Mouse (Mus musculus): ENCODE measurements around the gene Mylpf. TPM values are rescaled to one million over a fixed set of nuclear protein-coding genes. Genes with fewer than 3 reads are reported as not detected.

The Mylpf gene
- total and polyA plus RNA-seq, 3 experiments = 3.0 to 5.2 (median 3.2) TPM

DNA sequence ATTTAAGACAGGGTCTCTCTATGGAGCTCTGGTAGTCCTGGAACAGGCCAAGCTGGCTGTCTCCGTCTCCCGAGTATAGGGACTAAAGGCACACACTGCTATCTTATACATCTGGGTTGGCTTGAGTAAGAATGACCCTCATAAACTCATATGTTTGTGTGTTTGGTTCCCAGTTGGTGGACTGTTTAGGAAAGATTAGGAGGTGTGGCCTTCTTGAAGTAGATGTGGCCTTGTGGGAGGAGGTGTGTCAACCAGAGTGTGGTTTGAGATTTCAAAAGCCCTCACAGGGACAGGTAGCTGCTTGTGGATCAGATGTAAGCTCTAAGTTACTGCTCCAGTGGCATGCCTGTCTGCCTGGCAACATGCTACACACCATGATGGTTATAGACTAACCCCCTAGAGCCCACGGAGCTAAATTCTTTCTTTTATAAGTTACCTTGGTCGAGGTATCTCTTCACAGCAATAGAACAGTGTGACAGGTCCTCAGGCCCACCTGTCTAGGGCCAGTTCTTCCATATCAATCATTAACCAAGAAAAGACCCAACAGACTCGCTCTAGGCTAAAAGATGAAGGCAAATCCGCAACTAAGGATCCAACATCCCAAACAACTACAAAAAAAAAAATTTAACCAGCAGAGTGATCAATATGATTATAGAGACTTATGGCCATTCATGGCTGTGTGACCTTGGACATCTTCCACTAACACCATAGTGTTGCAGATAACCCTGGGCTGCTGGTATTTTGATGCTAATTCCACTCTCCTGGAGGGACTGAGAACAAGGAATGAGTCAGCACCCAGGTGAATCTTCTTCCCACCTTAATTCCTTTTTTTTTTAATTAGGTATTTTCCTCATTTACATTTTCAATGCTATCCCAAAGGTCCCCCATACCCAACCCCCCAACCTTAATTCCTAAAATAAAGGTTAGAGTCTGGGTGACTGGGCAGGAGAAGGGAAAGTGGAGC, 15.1 kb downstream of the Mylpf start:
- in situ Hi-C loops (cut with MboI; ENCODE audit: low pct_ligation_motif_present, low pct_unique_long_range_greater_than_20kb, low sequenced_read_pairs) = no loop called here
- dilution Hi-C loops (cut with MboI; ENCODE audit: extremely low pct_ligation_motif_present, extremely low pct_unique_long_range_greater_than_20kb, low sequenced_read_pairs) = no loop called here
- peaks cover 4% of the 10 kb centered on the region for H3K9me3 ChIP-seq (replicated peaks; ENCODE audit: low read length)
- H3K79me2 ChIP-seq (replicated peaks; ENCODE audit: control insufficient read depth, extremely low read depth, insufficient read depth, poor library complexity, severe bottlenecking) = no peaks in the 10 kb centered on the region
- no peak overlapping the region for H3K9ac ChIP-seq (ENCODE audit: insufficient read depth, low read depth)
- H3K27ac ChIP-seq (ENCODE audit: insufficient read depth, low read depth) = no peak overlapping the region
- peaks cover 12 to 37% of the 10 kb centered on the region in 2 experiments; a peak in 3 of 4 replicates for H3K4me1 ChIP-seq (ENCODE audit: control insufficient read depth in 1 of 2, insufficient read depth in 2 of 2)
- DNase-seq (ENCODE audit: extremely low read depth) = no peak
- H3K4me2 ChIP-seq (ENCODE audit: insufficient read depth, low read depth, poor library complexity, severe bottlenecking) = no peak overlapping the region
- no peaks in the 10 kb centered on the region for H3K36me3 ChIP-seq (replicated peaks in 1 of 2; ENCODE audit: control insufficient read depth in 1 of 2, insufficient read depth in 1 of 2, low read length in 1 of 2)
- H3K4me3 ChIP-seq (replicated peaks in 1 of 3; ENCODE audit: low read depth in 2 of 3, low read length in 2 of 3, poor library complexity in 1 of 3) = no peak overlapping the region
- TF ChIP-seq RAD21 (IDR thresholded peaks at IDR 0.05; ENCODE audit: low read depth, low read length) (no peak), ZKSCAN1 (IDR thresholded peaks at IDR 0.05; ENCODE audit: borderline replicate concordance, low read depth, low read length) (no peak), E2F4 (IDR thresholded peaks at IDR 0.05; ENCODE audit: insufficient replicate concordance, low read depth, low read length) (no peak)
- no peaks in the 10 kb centered on the region for H3K27me3 ChIP-seq (replicated peaks)

DNA sequence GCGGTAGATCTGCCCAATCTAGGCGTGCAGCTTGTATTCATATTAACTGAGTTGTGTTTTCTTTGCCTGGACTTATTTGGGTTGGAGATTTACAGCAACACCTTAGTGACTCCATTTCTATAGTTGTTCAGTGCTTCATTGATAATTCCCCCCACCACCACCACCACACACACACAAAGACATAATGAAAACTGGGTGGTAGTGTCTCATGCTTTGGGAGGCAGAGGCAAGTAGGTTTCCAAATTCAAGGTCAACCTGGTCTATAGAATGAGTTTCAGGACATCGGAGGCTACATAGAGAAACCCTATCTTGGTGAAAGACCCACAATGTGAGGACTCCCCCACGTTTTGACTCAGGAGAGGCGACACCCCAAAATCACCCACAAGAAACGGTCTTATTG, 15.9 kb downstream of the Mylpf start:
- Histone ChIP-seq H3K4me1 (ENCODE audit: control insufficient read depth in 1 of 2, insufficient read depth in 2 of 2) (peaks cover 6 to 39% of the 10 kb centered on the region in 2 experiments; a peak in 3 of 4 replicates), H3K36me3 (replicated peaks in 1 of 2; ENCODE audit: control insufficient read depth in 1 of 2, insufficient read depth in 1 of 2, low read length in 1 of 2) (peaks cover 0 to 7% of the 10 kb centered on the region in 2 experiments), H3K4me3 (replicated peaks in 1 of 3; ENCODE audit: low read depth in 2 of 3, low read length in 2 of 3, poor library complexity in 1 of 3) (no peak overlapping the region), H3K4me2 (ENCODE audit: insufficient read depth, low read depth, poor library complexity, severe bottlenecking) (no peak overlapping the region), H3K9ac (ENCODE audit: insufficient read depth, low read depth) (no peak overlapping the region), H3K79me2 (replicated peaks; ENCODE audit: control insufficient read depth, extremely low read depth, insufficient read depth, poor library complexity, severe bottlenecking) (no peaks in the 10 kb centered on the region), H3K27me3 (replicated peaks) (no peaks in the 10 kb centered on the region), H3K27ac (ENCODE audit: insufficient read depth, low read depth) (no peak overlapping the region), H3K9me3 (replicated peaks; ENCODE audit: low read length) (peaks cover 4% of the 10 kb centered on the region)
- DNase-seq (ENCODE audit: extremely low read depth) = no peak
- dilution Hi-C loops (cut with MboI; ENCODE audit: extremely low pct_ligation_motif_present, extremely low pct_unique_long_range_greater_than_20kb, low sequenced_read_pairs) (no loop called here), in situ Hi-C loops (cut with MboI; ENCODE audit: low pct_ligation_motif_present, low pct_unique_long_range_greater_than_20kb, low sequenced_read_pairs) (no loop called here)
- TF ChIP-seq CHD2 (IDR thresholded peaks at IDR 0.05; ENCODE audit: low read length) (no peak), NELFE (IDR thresholded peaks at IDR 0.05; ENCODE audit: low read depth, low read length) (no peak)

DNA sequence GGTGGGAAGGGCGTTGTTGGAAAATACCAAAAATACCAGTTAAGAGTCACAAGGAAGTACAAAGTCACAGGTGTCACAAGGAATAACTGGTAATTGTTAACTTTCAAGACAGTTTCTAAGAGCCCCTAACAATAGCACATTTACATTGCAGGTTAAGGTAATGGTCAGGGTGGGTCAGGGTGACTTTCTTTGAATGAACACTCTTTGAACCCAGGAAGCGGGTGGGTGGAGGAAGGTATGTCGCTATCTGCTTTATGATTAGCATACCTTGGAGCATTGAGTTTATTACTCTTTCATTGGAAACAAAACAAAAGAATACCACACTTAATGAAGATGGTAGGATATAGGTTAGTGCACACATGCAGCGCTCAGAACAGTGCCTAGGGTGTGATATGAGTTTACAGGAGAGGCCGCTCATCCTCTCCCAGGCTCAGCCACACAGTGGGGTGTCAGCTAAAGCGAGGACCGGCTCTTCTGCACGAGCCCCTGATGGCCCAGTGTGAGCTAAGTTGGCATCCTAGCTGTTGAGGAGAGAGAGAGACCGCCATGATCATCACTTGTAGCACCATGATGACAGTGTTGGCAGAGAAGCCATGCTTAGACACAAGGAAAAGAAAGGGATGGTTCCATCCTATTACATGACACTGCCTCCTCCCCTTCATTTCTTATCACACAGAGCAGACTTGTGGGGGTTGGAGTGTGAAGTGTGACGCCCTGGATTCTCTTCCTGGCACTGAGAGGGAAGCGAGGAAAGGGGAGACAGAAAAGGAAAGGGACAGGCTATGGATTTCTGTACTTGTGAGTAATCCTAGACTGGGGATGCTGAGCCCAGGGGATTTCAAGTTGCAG, 16.7 kb downstream of the Mylpf start:
- Histone ChIP-seq H3K9me3 (replicated peaks; ENCODE audit: low read length) (peaks cover 4% of the 10 kb centered on the region), H3K4me1 (ENCODE audit: control insufficient read depth in 1 of 2, insufficient read depth in 2 of 2) (peaks cover under 1 to 39% of the 10 kb centered on the region in 2 experiments; a peak in 3 of 4 replicates), H3K27ac (ENCODE audit: insufficient read depth, low read depth) (no peak overlapping the region), H3K9ac (ENCODE audit: insufficient read depth, low read depth) (no peak overlapping the region), H3K4me3 (replicated peaks in 1 of 3; ENCODE audit: low read depth in 2 of 3, low read length in 2 of 3, poor library complexity in 1 of 3) (no peak overlapping the region), H3K27me3 (replicated peaks) (no peaks in the 10 kb centered on the region), H3K4me2 (ENCODE audit: insufficient read depth, low read depth, poor library complexity, severe bottlenecking) (no peak overlapping the region), H3K79me2 (replicated peaks; ENCODE audit: control insufficient read depth, extremely low read depth, insufficient read depth, poor library complexity, severe bottlenecking) (no peaks in the 10 kb centered on the region), H3K36me3 (replicated peaks in 1 of 2; ENCODE audit: control insufficient read depth in 1 of 2, insufficient read depth in 1 of 2, low read length in 1 of 2) (peaks cover 0 to 14% of the 10 kb centered on the region in 2 experiments)
- in situ Hi-C loops (cut with MboI; ENCODE audit: low pct_ligation_motif_present, low pct_unique_long_range_greater_than_20kb, low sequenced_read_pairs) = no loop called here
- dilution Hi-C loops (cut with MboI; ENCODE audit: extremely low pct_ligation_motif_present, extremely low pct_unique_long_range_greater_than_20kb, low sequenced_read_pairs) = no loop called here
- TF ChIP-seq JUN (IDR thresholded peaks at IDR 0.05; ENCODE audit: insufficient read depth, low read depth, low read length) = no peak
- TF ChIP-seq ZC3H11A (IDR thresholded peaks at IDR 0.05; ENCODE audit: low read depth, low read length) = no peak
- no peak for TF ChIP-seq SMC3 (IDR thresholded peaks at IDR 0.05; ENCODE audit: low read depth, low read length)
- no peak for TF ChIP-seq MAX (IDR thresholded peaks at IDR 0.05; ENCODE audit: low read length)
- no peak for TF ChIP-seq CTCF (conservative IDR thresholded peaks at IDR 0.05 in 1 of 2, IDR thresholded peaks at IDR 0.05 in 1 of 2; ENCODE audit: low read depth in 2 of 2, low read length in 2 of 2)
- TF ChIP-seq POLR2AphosphoS2 (IDR thresholded peaks at IDR 0.05; ENCODE audit: low read depth, low read length) = no peak
- TF ChIP-seq TBP (conservative IDR thresholded peaks at IDR 0.05; ENCODE audit: low read depth, low read length) = no peak
- no peak for DNase-seq (ENCODE audit: extremely low read depth)

All from CH12.LX (cell line).